Mouse (Mus musculus) left cerebral cortex, adult 2 months (tissue): Measurements from ENCODE around the gene Ccdc105. TPM values are rescaled to one million over a fixed set of nuclear protein-coding genes. Genes with fewer than 3 reads are reported as not detected.

Source experiments
- DNase-seq, 2 experiments: peaks; one replicate each; pipeline ENCODE4 v3.0.0; 2021 to 2022; ENCODE audit warnings: low spot score in 2 of 2, mixed read lengths in 1 of 2; ENCODE audit errors: extremely low spot score in 1 of 2
- H3K27ac ChIP-seq: fragments of 200-600 bp; 2 replicates; pipeline ENCODE4 v1.8.1; 2022
- H3K4me3 ChIP-seq: fragments of 200-600 bp; 2 replicates; pipeline ENCODE4 v1.8.1; 2022
- CTCF ChIP-seq: fragments of 200-600 bp; IDR thresholded peaks from 2 replicates; pipeline ENCODE4 v1.8.1; 2022; ENCODE audit warnings: antibody characterized with exemption, mild to moderate bottlenecking, moderate library complexity
- intact Hi-C: fragments of 180-260 bp; cut with DNase I; formaldehyde crosslinking; loops from one replicate; pipeline ENCODE4 v1.15.1; 2025
- total RNA-seq, 2 experiments: library from RNA; stranded (reverse); gene quantifications; 2 replicates each; pipeline ENCODE4 v1.2.3; 2021

Gene Ccdc105
- total RNA-seq, 2 experiments from 2014 or later, result 0.59 to 0.79 TPM

- H3K27ac ChIP-seq, result no peak overlapping the region
- H3K4me3 ChIP-seq, result no peak overlapping the region
- intact Hi-C loops, result no loop called here
- no peak for DNase-seq
- TF ChIP-seq CTCF, result no peak
Observed at GRCm38 (mm10) chr10:78714129-78714528, 38.7 kb downstream of the Ccdc105 start.

DNA sequence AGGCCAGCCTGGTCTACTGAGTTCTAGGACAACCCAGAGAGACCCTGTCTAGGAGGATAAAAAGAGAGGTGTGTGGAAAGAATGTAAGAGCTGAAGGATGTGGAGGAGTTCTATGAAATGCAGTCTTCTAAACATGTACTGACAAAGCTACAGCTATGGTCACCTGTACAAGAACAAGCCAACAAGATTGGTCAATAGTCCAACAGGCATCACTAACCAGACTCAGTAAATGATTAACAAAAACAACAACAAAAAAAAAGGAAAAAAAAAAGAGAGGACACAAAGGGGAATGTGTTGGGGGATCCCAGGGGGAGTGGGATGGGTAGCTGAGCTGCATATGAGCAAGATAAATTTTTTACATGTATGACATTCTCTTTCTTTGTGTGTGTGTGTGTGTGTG is 42.2 kb downstream of the Ccdc105 start:
- intact Hi-C loops, result no loop called here

DNA sequence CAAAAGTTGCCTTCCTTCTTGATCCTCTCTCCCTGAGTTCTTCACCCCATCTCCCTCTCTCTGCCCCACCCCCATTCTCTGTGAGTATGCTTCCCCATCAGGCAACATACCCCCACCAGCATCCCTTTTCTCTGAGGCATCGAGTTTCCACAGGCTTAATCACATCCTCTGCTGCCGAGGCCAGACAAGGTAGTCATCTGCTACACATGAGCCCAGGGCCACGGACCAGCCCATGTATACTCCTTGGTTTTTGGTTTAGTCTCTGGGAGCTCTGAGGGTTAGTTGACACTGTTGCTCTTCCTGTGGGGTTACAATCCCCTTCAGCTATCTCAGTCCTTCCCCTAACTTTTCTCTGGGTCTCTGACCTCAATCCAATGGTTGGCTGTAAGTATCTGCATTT is 52.0 kb downstream of the Ccdc105 start:
- no peak for TF ChIP-seq CTCF
- intact Hi-C loops, result no loop called here
- Histone ChIP-seq H3K4me3 (no peak overlapping the region), H3K27ac (no peak overlapping the region)
- DNase-seq, result no peak

More for the DNA sequence above, 42.2 kb downstream of the Ccdc105 start:
- DNase-seq, result no peak
- no peak for TF ChIP-seq CTCF
- Histone ChIP-seq H3K27ac (no peak overlapping the region), H3K4me3 (no peak overlapping the region)

Other genes starting within 250 kb of the Ccdc105 start
- gene Olfr1358, start 235.6 kb downstream of the Ccdc105 start, total RNA-seq, result not detected
- gene Ilvbl, start 178.7 kb downstream of the Ccdc105 start, total RNA-seq, result 10 to 100 TPM; 29.4 to 30.6 TPM
- 1 to 10 TPM; 6.7 to 7.4 TPM for gene Syde1, start 161.1 kb downstream of the Ccdc105 start, total RNA-seq
- not detected for gene Olfr1357, start 135.0 kb downstream of the Ccdc105 start, total RNA-seq
- not detected for gene Casp14, start 34.8 kb downstream of the Ccdc105 start, total RNA-seq
- 10 to 100 TPM; 12.6 to 13.0 TPM for gene Slc1a6, start 27.4 kb upstream of the Ccdc105 start, total RNA-seq
- gene Olfr1356, start 99.1 kb upstream of the Ccdc105 start, total RNA-seq, result not detected
- gene Olfr1355, start 122.5 kb upstream of the Ccdc105 start, total RNA-seq, result not detected
- not detected for gene Olfr1354, start 160.1 kb upstream of the Ccdc105 start, total RNA-seq
- not detected for gene Olfr8, start 197.6 kb upstream of the Ccdc105 start, total RNA-seq
- gene Olfr1353, start 210.2 kb upstream of the Ccdc105 start, total RNA-seq, result not detected
- gene Olfr1352, start 228.0 kb upstream of the Ccdc105 start, total RNA-seq, result not detected